Mouse (Mus musculus) myocyte (in vitro differentiated cells): ENCODE measurements around the gene Gm10277.

ENCODE experiments used
- MAX ChIP-seq: IDR thresholded peaks from one replicate; pipeline ENCODE4 v1.6.1; 2011; ENCODE audit warnings: low read depth, mild to moderate bottlenecking, control low read depth
- POLR2A ChIP-seq: IDR thresholded peaks from one replicate; pipeline ENCODE4 v1.6.1; 2011; ENCODE audit warnings: low read depth, mild to moderate bottlenecking, control low read depth, moderate library complexity; ENCODE audit not compliant: insufficient read length
- USF1 ChIP-seq: IDR thresholded peaks from one replicate; pipeline ENCODE4 v1.6.1; 2011; ENCODE audit warnings: low read depth, mild to moderate bottlenecking, control low read depth, moderate library complexity

DNA sequence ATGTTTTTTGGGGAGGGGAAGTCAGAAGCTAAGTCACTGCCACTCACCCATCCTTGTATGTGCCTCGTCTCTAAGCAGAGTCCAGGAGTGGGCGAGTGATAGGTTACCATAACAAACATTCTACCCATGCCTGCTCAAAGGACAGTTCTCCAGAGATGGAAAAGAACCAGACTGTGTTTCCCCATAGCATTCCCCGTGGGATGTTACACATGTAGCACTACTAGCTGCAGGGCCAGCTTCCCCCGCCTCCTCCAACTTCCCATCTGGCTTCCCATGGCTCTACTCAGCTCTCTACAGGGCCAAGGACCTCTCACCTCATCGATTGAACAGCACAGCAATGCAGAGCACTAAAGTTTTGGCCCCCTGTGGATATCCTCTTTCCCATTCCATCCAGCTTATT, 7.7 kb upstream of the Gm10277 start:
- TF ChIP-seq POLR2A (no peak), USF1 (no peak), MAX (no peak)
